Mouse (Mus musculus): ENCODE measurements around the gene Efnb3.

The Efnb3 gene

GRCm38 (mm10) chr11:69584008-69584407 is 24.0 kb upstream of the Efnb3 start:
- DNase-seq (ENCODE audit: low spot score), result no peak

GRCm38 (mm10) chr11:69582230-69582805 is 22.3 kb upstream of the Efnb3 start:
- DNase-seq (ENCODE audit: low spot score), result no peak

DNA sequence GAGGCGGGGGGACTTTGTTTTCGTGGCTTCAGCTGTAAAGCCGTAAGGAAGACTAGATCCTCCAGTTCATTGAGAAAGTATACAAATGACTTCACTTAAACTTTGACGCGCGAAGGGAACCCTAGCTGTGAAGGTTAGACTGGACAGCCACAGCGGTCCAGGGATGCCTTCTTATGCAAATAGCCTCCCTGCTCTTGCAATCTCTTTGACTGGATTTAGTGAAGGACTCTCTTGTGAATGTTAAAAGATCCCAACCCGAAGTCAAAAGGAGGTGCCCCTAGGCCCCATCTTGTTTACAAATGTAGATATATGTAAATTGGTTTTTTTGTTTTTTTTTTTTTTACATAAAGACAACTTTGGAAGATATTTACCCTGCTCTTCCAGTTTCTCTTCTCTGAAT is 21.8 kb upstream of the Efnb3 start:
- no peak for DNase-seq (ENCODE audit: low spot score)

GRCm38 (mm10) chr11:69581147-69581688 is 21.2 kb upstream of the Efnb3 start:
- peak; percentile 96 for DNase-seq (ENCODE audit: low spot score)

DNA sequence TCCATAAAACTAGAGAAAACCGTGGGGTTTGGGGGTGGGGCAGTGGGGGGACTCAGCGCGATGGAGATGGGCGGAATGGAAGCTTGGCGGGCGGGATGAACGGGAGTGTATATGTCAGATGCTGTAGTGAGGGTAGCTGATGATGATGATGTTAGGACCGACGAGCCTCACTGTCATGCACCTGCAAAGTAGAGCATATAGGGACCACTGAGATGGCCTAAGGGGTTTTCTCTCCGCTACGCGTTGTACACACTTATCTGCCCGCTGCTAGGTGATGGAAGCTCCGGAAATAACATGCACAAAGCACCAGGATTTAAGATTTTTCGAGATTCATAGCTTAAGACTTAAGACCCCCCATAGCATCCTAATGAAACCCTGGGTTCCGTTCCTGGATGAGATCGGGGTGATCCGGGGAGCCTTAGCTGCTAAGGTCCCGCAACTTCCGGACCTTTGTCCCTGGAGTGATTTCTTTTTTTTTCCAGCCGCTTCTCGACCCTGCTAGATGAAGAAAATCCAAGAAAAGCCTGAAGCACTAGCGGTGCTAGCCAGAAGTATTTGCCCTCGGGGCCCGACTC is 20.7 kb upstream of the Efnb3 start:
- DNase-seq (ENCODE audit: low spot score), result no peak

GRCm38 (mm10) chr11:69580091-69580514 is 20.1 kb upstream of the Efnb3 start, which contains the start of the genes Wrap53 and Trp53:
Gene Wrap53 (minus strand): TSS chr11:69580255.
Gene Trp53 (plus strand): TSS chr11:69580359.
- DNase-seq (ENCODE audit: low spot score), result peak; percentile 94

- peak; percentile 99 for DNase-seq (ENCODE audit: low spot score)
Observed at GRCm38 (mm10) chr11:69579128-69580017, 19.4 kb upstream of the Efnb3 start.

DNA sequence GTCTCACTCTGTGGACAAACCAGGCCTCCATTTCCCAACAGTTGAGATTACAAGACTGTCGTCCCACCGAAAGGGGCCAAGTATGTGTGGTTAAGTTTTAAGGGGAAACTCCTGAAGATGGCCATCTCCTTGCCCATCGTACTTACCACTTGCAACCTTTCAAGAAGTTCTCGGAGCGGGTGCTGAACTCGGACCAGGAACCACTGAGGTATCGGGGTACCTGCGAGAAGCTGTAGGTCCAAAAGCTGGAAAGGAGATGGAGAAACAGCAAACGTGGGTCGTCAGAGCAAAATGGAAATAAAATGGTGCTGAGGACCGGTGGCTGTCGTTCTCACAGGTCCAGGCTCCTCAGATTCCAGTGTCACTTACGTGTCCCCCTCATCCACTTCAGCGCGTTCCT is 18.3 kb upstream of the Efnb3 start:
- DNase-seq (ENCODE audit: low spot score), result no peak

GRCm38 (mm10) chr11:69576307-69576706 is 16.3 kb upstream of the Efnb3 start:
- no peak for DNase-seq (ENCODE audit: low spot score)

GRCm38 (mm10) chr11:69575220-69575619 is 15.2 kb upstream of the Efnb3 start:
- DNase-seq (ENCODE audit: low spot score), result peak; percentile 71

- no peak for DNase-seq (ENCODE audit: low spot score)
Observed at GRCm38 (mm10) chr11:69565131-69565530, 5.1 kb upstream of the Efnb3 start.

GRCm38 (mm10) chr11:69564391-69564790 is 4.4 kb upstream of the Efnb3 start:
- DNase-seq (ENCODE audit: low spot score), result no peak

- no peak for DNase-seq (ENCODE audit: low spot score)
Observed at GRCm38 (mm10) chr11:69563373-69563772, 3.4 kb upstream of the Efnb3 start.

DNA sequence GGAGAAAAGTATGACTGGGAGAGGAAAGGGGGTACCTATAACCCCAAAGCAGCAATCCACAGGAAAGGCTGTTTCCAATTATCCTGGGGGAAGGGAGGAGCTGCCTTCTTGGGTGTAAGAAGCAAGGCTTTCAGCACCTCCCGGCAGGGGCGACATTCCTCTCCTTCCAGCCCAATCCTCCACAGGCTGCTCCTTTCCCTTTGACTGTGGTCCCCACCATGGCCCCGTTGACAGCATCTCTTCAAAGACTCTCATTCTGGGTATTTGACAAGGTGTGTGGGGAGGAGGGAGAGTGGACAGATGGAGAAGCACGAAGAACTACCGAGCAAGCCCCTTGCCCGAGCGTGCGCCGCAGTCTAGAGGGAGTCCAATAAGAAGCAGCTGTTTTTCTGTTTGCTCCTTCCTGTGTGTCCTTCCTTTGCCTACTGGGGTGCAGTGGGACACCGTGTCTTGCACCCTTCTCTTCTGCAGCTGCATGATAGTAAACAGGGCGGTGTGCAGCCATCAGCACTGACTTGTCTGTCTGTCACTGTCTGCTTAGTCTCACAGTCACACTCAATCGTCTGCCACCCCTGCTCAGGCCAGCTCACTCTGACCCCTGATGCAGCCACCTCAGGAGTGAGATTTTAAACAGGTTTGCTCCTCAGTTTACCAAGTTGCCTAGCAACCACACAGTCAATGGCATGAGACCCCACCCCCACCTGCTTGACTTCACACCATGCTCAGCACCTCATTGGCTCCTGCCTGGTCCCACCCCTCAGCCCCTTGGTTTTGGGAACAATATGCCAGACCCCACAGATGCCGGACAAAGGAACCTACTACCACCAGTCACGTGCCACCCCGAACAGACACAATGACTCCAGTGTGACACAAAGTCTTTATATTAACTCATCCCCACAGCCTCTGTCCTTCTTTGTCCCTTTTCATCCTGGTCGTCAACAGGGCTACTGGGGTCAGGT is 1.2 kb upstream of the Efnb3 start:
- DNase-seq (ENCODE audit: low spot score), result no peak

- DNase-seq (ENCODE audit: low spot score), result no peak
Observed at GRCm38 (mm10) chr11:69559183-69559582, 822 bp downstream of the Efnb3 start.

DNA sequence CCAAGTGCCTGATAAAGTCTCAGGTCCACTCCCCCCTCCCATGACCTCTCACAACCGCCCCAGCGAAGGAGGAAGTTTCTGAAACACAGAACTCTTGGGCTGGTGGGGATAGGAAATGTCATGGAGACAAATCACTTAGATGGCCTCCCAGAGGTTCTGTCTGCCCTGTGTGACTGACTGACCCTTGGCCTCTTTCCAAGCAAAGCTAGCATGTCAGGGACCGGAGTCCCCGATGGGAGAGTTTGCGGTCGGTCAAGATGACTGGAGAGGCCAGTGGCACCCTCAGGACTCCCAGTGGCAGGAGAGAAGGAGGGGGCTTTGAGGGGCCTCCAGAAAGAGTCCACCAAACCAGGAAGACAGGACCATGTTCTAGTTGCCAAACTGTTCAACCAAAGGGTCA is 1.2 kb downstream of the Efnb3 start:
- DNase-seq (ENCODE audit: low spot score), result no peak

- peak; percentile 76 for DNase-seq (ENCODE audit: low spot score)
Observed at GRCm38 (mm10) chr11:69557381-69557958, 2.5 kb downstream of the Efnb3 start.

GRCm38 (mm10) chr11:69554539-69555140 is 5.4 kb downstream of the Efnb3 start:
- DNase-seq (ENCODE audit: low spot score), result no peak

- DNase-seq (ENCODE audit: low spot score), result no peak
Observed at GRCm38 (mm10) chr11:69553341-69553721, 6.7 kb downstream of the Efnb3 start.

DNA sequence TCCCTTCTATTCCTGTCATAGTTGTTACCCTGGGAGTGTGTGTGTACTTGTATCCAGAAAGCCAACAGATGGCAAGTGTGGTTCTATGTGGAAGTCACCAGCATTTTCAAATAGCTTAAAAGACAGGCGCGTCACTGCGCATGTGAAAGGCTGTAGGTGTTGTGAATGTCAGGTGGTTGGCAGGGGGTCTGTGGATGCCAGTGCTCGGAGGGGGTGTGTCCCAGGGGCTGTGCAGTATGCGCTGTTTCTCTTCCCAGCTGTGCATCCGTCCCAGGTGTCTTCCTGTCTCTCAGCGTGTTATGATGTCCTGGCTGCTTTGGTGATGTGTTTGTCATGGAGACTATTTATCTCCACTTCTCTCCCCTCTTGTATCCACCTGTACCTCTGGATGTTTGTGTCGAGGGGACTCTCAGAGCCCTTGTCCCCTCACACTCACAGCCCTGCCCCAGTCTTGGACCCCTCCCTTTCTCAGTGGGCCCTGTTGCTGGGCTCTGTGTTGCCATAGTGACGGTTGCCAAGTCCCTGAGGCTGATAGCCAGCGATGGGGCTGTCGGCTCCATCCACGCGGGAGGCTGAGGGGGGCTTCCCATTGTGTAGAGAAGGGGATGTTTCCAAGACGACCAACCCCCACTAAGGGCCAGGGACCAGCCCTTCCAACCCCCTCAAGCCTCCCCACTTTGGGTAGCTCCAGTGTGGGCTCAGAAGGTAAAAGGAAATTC is 7.2 kb downstream of the Efnb3 start:
- DNase-seq (ENCODE audit: low spot score), result peak; percentile 89
